ENCODE assay signal across 9 mouse cellular contexts in genomic region chr5:31251541-31252101, GRCm38 (mm10). TPM values are rescaled to one million over a fixed set of nuclear protein-coding genes. Genes with fewer than 3 reads are reported as not detected.
DNase-seq lines count a peak whose midpoint lies in the region; ATAC-seq lines count a peak whose summit lies in the region.
"Had no signal": no experiment of that assay in that cellular context is flagged by ENCODE, and none has a peak within 500 bp of the region (broad histone marks: within the 10 kb centered on the region; RNA-seq: fewer than 3 reads in every experiment).

Gene Krtcap3, plus strand, starts transcription at chr5:31251691.

- H3K27me3 ChIP-seq in heart, embryonic 13.5 days (replicated peaks), result no peaks in the 10 kb centered on the region
- no peaks in the 10 kb centered on the region for H3K27me3 ChIP-seq in heart, embryonic 15.5 days
- H3K27me3 ChIP-seq in stomach, embryonic 15.5 days (replicated peaks), result no peaks in the 10 kb centered on the region

- H3K27ac ChIP-seq in heart, embryonic 13.5 days (replicated peaks), result no peak within 1 kb of the TSS
- H3K27ac ChIP-seq in heart, embryonic 15.5 days, result no peak within 1 kb of the TSS
- peak within 1 kb of the TSS; percentile 83 for H3K27ac ChIP-seq in stomach, embryonic 15.5 days
- H3K27ac ChIP-seq: macrophage had no signal

- peak; percentile 68 for ATAC-seq in heart, embryonic 13.5 days (ENCODE audit: extremely low read depth, insufficient number of reproducible peaks, low FRiP score, low TSS enrichment)
- ATAC-seq in heart, embryonic 15.5 days (replicated peaks; ENCODE audit: insufficient number of reproducible peaks, insufficient read depth, low FRiP score, low read depth), result peak; percentile 73
- ATAC-seq in stomach, embryonic 15.5 days (ENCODE audit: insufficient read depth, low FRiP score, low read depth), result peak; percentile 89

- DNase-seq in heart, postnatal 36 days, result no peak
- peak; percentile 39 to 51 for DNase-seq in cerebellum, postnatal 25 days
- peak; percentile 73 to 89 for DNase-seq in kidney, postnatal 25 days
- DNase-seq in lung, postnatal 4 days, result peak; percentile 74 to 86
- no peak for DNase-seq in adrenal gland, adult 2 months

- H3K9ac ChIP-seq in heart, embryonic 13.5 days, result peak within 1 kb of the TSS; percentile 69
- H3K9ac ChIP-seq in heart, embryonic 15.5 days, result peak within 1 kb of the TSS; percentile 42; the same call in 1 of the 2 replicates
- peak within 1 kb of the TSS; percentile 37; the same call in 1 of the 2 replicates for H3K9ac ChIP-seq in stomach, embryonic 15.5 days

- H3K9me3 ChIP-seq in heart, embryonic 13.5 days, result no peaks in the 10 kb centered on the region
- no peaks in the 10 kb centered on the region for H3K9me3 ChIP-seq in heart, embryonic 15.5 days (replicated peaks)
- no peaks in the 10 kb centered on the region for H3K9me3 ChIP-seq in stomach, embryonic 15.5 days

- peaks cover 48% of the 10 kb centered on the region for H3K4me1 ChIP-seq in heart, embryonic 13.5 days
- peaks cover 31% of the 10 kb centered on the region for H3K4me1 ChIP-seq in heart, embryonic 15.5 days (replicated peaks)
- peaks cover 16% of the 10 kb centered on the region for H3K4me1 ChIP-seq in stomach, embryonic 15.5 days

- peak within 1 kb of the TSS; percentile 68 for H3K4me2 ChIP-seq in heart, embryonic 13.5 days
- peak within 1 kb of the TSS; percentile 65 for H3K4me2 ChIP-seq in heart, embryonic 15.5 days
- H3K4me2 ChIP-seq in stomach, embryonic 15.5 days, result peak within 1 kb of the TSS; percentile 52

- peaks cover 94% of the 10 kb centered on the region for H3K36me3 ChIP-seq in heart, embryonic 13.5 days
- H3K36me3 ChIP-seq in heart, embryonic 15.5 days, result peaks cover 43% of the 10 kb centered on the region
- peaks cover 42% of the 10 kb centered on the region for H3K36me3 ChIP-seq in stomach, embryonic 15.5 days

- intact Hi-C loops in heart, postnatal 36 days (cut with DNase I), result no loop called here

- 17% methylated on average over 47 of the region's 47 CpGs for WGBS in heart, embryonic 13.5 days
- 20% methylated on average over 47 of the region's 47 CpGs for WGBS in heart, embryonic 15.5 days
- WGBS in stomach, embryonic 15.5 days, result 28% methylated on average over 45 of the region's 47 CpGs

- peak within 1 kb of the TSS; percentile 48 for H3K4me3 ChIP-seq in heart, embryonic 13.5 days
- peak within 1 kb of the TSS; percentile 38 for H3K4me3 ChIP-seq in heart, embryonic 15.5 days
- H3K4me3 ChIP-seq in stomach, embryonic 15.5 days (replicated peaks), result peak within 1 kb of the TSS; percentile 45

RNA-seq across cellular contexts. Expression of gene Krtcap3, which starts in this region (rescaled TPM):
- 6.0 and 7.4 TPM in 2 replicates for polyA plus RNA-seq in heart, embryonic 13.5 days (2015; fragmentation: Nextera tagmentation; extraction: Ambion mirVana)
- total RNA-seq in heart, postnatal 36 days (2021), result 1 to 10 TPM; 1.7 to 2.7 TPM
- polyA plus RNA-seq in heart, embryonic 15.5 days (2015; fragmentation: Nextera tagmentation; extraction: Ambion mirVana), result 3.0 and 7.0 TPM in 2 replicates
- 65.4 and 66.6 TPM in 2 replicates for polyA plus RNA-seq in stomach, embryonic 15.5 days (2015; fragmentation: Nextera tagmentation; extraction: Ambion mirVana)
- 1 to 10 TPM; 2.2 to 4.5 TPM for total RNA-seq in adrenal gland, adult 2 months (2021)
- 13.3 and 13.6 TPM in 2 replicates for polyA plus RNA-seq in adrenal gland, adult 2 months (2012; rRNA removed)

Comparison
In these comparisons a context has a peak if more than half of its experiments do, and no peak if none do; other contexts are left out.
1. DNase-seq: peak in cerebellum, postnatal 25 days (2 of 2), kidney, postnatal 25 days (2 of 2) and lung, postnatal 4 days (2 of 2); none in heart, postnatal 36 days (0 of 2) and adrenal gland, adult 2 months (single experiment).
2. Peak in every context shown above with its lines, with median percentiles within 50 percentile points of each other: ATAC-seq, H3K4me2 ChIP-seq, H3K4me3 ChIP-seq and H3K9ac ChIP-seq.